Mouse (Mus musculus) thymus, postnatal 10 days (tissue): ENCODE measurements around the gene Shf.
"Not testable (repeated sequence)": the region's sequence is repeated elsewhere in the genome, so short reads cannot be mapped to it uniquely, and the experiment has no call there.

Source experiments
- DNase-seq, 2 experiments: peaks; one replicate each; pipeline ENCODE4 v3.0.0; 2021; ENCODE audit warnings: low spot score in 2 of 2

Shf gene

GRCm38 (mm10) chr2:122348531-122349131, 20.3 kb downstream of the Shf start:
- DNase-seq: peak; percentile 80 to 93

- no peak for DNase-seq
Measured at GRCm38 (mm10) chr2:122347257-122347656, 21.7 kb downstream of the Shf start.

- DNase-seq: not testable (repeated sequence)
Measured at GRCm38 (mm10) chr2:122346164-122346563, 22.8 kb downstream of the Shf start.

DNA sequence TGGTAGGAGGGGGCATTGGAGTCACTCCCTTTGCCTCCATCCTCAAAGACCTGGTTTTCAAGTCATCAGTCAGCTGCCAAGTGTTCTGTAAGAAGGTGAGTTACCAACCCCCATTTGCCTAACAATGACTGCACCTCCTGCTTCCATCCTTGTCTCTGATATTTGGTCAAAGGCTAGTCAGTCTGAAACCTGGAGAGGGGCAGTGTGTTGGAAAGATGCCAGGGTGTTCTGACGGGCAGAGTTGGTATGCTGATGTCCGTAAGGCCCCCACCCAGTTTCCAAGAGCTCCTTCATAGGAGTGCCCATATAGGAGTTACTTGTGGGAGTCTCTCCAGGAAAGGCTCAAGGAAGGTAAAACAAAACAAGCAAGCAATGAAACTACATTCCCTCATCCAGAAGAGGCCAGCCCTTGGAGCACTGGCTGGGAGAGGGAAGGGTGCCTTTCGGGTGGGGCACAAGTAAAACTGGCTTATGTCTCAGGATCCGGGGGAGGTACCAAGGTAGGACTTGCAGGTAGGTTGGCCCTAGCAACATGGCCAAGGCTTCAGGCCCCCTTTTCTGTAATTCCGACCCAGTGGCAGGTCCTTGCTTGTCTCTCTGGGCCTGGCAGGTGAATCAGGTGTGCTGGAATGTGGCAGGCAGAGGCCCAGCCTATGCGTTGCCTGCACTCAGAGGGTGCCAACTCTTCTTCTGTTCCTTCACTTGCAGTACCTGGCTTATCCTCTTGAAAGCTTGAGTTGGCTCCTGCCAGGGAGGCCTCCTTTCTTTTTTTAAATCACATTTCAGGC, 23.7 kb downstream of the Shf start:
- no peak for DNase-seq

DNA sequence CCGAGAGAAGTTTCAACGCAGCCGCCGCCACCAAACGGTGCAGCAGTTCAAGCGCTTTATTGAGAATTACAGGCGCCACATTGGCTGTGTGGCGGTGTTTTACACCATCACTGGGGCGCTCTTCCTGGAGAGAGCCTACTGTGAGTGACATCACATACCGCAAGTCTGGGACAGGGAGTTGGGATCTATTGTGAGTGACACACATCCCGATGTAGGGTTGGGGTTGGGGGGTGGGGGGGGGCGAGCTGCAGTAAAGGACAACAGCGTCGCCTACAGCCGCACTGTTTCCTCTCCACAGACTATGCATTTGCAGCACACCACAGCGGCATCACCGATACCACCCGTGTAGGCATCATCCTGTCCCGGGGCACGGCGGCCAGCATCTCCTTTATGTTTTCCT, 31.7 kb downstream of the Shf start:
- DNase-seq: no peak

DNA sequence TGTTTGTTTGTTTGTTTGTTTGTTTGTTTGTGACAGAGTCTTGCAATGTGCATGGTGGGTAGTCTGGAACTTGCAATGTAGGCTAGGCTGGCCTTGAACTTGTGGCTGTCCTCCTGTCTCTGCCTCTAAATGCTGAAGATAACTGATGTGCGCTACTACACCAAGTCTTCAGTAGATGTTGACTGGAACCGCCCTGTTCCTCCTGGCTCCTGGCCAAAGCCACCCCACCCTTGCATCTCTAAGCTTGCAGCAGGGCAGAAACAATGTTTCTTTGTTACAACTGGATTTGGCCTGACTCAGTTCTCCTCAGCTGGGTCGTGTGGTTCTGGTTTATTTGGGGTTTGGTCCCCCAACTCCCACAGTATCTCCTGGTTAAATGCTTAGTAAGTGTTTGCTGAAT, 34.8 kb downstream of the Shf start:
- DNase-seq: no peak

DNA sequence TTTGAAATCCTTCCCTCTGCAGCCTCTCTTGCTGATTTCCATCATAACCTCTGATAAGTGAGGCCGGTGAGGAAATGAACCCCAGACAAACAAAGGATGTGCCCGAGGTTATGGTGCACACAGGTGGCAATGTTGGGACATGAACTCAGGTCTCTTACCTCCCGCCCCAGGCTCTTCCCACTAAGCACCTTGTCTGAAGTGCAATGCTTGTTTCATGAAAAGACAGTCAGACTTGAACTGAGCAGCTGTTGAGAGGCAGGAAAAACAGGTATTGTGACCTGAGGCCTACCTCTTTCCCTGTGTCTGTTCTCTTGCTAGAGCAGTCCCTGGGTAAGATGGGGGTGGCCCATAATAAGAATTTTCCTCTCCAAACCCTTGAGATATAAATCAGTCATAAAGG, 36.7 kb downstream of the Shf start:
- no peak for DNase-seq

DNA sequence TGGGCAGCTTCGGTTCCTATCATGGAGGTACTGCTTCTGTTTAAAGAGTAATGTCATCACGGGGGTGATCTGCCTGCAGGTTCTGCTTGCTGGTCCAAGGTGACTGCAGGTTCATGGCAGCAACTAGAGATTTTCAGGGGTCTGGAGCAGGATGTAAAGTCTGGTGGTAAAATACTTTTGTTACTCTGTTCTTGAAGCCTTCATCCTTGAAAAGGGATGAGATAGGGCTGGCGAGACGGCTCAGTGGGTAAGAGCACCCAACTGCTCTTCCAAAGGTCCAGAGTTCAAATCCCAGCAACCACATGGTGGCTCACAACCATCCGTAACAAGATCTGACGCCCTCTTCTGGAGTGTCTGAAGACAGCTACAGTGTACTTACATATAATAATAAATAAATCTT, 38.6 kb downstream of the Shf start:
- DNase-seq: not testable (repeated sequence)

- no peak for DNase-seq
Measured at GRCm38 (mm10) chr2:122327986-122328385, 41.0 kb downstream of the Shf start.

GRCm38 (mm10) chr2:122325361-122325760, 43.6 kb downstream of the Shf start:
- DNase-seq: no peak

- no peak for DNase-seq
Measured at GRCm38 (mm10) chr2:122324586-122324985, 44.4 kb downstream of the Shf start.

- DNase-seq: no peak
Measured at GRCm38 (mm10) chr2:122323960-122324359, 45.0 kb downstream of the Shf start.

GRCm38 (mm10) chr2:122317384-122317783, 51.6 kb downstream of the Shf start:
- no peak for DNase-seq

GRCm38 (mm10) chr2:122315372-122315771, 53.6 kb downstream of the Shf start, which contains the start of gene Duox1:
TSS of gene Duox1 (plus strand) at chr2:122315672.
- no peak for DNase-seq

- no peak for DNase-seq
Measured at GRCm38 (mm10) chr2:122313536-122313935, 55.4 kb downstream of the Shf start, which contains the start of gene Duoxa1. TSS of gene Duoxa1 (minus strand) at chr2:122313730.

DNA sequence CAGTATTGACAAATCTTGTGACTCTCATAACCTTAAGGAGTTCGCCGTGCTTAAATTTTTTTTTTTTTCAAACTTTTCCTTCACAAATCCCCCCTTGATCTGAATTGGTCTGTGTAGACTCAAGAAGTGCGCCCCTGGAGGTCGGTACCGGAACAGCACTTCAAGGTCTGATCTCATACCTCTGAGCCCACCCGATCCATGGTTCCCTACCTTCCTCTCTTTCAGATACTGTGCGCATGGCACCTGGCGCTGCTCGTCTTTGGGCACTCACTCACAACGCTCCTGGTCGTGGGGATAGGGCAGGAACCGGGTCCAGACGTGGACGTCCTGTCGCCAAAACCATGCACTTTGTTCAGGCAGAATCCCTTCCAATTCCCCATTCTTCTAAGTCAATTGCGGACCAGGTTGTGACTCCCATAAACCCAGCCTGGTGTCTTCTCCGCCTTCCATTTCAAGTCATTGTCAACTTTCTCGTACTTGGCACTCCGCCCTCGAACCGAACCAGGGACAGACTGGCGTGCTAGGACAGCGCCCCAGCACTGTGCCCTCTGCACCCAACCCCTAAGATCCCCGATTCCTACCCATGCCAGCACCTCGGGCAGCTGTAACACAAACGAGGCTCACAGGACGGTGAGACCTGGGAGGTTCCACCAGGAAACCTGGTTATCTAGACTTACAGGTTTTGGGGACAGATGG, 56.1 kb downstream of the Shf start:
- peak; percentile 41 to 80 for DNase-seq

- DNase-seq: no peak
Measured at GRCm38 (mm10) chr2:122311561-122311960, 57.4 kb downstream of the Shf start.

- DNase-seq: no peak
Measured at GRCm38 (mm10) chr2:122309647-122310046, 59.3 kb downstream of the Shf start.

DNA sequence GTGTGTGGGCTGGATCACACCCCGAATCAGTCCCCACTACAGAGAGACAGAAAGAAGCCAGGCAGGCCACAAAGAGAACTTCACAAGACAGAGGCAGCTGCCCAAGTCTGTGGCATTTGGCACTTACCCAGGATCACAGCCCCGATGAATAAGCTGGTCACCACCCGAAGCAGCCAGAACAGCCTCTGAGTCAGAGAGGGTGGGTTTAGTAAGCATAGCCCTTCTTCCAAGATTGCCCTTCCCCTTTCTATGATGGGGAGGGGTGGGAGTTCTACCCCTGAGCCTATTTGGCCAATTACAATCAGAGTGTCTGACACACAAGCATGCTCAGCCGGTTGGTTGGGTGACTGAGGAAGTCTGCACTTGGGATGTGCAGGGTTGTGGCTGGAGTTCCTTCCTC, 62.8 kb downstream of the Shf start:
- DNase-seq: no peak

- DNase-seq: no peak
Measured at GRCm38 (mm10) chr2:122305097-122305892, 63.7 kb downstream of the Shf start.

GRCm38 (mm10) chr2:122304544-122304943, 64.4 kb downstream of the Shf start:
- no peak for DNase-seq
